Mouse (Mus musculus): ENCODE measurements around the gene Babam1.

Babam1 gene

DNA sequence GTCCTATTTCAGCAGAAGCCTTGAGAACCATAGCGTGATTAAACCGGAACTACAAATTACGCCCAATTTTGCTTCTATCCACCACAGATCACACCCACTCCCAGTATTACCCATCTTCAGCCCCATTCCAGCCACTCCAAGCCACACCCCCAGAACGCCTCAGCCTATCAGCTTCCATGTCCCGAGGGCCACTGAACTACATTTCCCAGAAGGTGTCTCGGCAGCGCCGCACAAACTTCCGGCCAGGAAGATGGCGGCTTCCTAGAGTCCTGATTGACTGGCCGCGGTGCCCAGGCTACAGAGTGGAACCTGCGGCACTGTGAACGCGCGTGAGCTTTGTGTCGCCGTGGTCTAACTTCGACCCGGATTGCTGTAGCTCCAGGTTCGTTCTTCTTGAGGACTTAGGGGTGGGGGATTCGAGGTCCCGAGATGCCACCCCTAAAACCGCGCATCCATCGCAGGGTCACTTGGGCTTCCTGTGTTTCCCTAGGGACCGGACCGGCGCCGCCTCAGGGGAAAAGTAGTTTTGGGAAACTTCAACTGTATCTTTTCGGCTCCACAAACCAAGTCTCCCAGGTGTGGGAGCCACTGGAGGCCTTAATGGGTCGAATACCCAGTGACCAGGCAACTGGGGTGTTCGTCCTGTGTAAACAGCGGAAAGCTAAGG is at the start of gene Babam1:
Gene Babam1 (plus strand): TSS at position 223 of the 667 bp plus-strand sequence.
- peak; percentile 93 for DNase-seq

- DNase-seq: no peak
Measured at GRCm38 (mm10) chr8:71351117-71351516, 45.5 kb upstream of the Babam1 start.

GRCm38 (mm10) chr8:71351520-71351919 is 45.1 kb upstream of the Babam1 start:
- DNase-seq: no peak

DNA sequence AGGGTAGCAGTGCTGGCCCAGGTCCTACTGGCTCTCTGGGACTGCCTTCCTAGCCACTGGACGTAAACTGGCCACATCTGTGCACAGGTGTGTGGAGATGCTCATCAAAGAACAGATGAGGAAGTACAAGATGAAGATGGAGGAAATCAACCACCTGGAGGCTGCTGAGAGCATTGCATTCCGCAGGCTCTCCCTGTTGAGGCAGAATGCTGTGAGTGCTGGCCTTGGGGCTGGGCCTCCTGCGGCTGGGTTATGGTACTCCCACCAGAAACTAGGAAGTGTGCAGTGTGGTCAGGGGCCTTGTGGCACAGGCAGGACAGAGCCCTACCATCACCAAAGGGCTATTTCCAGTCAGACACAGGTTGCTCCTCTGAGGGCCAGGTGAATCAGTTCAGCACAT is 38.6 kb upstream of the Babam1 start:
- no peak for DNase-seq

GRCm38 (mm10) chr8:71366771-71367528 is 29.7 kb upstream of the Babam1 start, which contains the start of gene Use1:
TSS of gene Use1 (plus strand) at chr8:71366848.
- peak; percentile 93 for DNase-seq

- DNase-seq: no peak
Measured at GRCm38 (mm10) chr8:71367529-71368176, 29.0 kb upstream of the Babam1 start.

GRCm38 (mm10) chr8:71368366-71368765 is 28.3 kb upstream of the Babam1 start:
- no peak for DNase-seq

GRCm38 (mm10) chr8:71369040-71369718 is 27.5 kb upstream of the Babam1 start:
- DNase-seq: no peak

DNA sequence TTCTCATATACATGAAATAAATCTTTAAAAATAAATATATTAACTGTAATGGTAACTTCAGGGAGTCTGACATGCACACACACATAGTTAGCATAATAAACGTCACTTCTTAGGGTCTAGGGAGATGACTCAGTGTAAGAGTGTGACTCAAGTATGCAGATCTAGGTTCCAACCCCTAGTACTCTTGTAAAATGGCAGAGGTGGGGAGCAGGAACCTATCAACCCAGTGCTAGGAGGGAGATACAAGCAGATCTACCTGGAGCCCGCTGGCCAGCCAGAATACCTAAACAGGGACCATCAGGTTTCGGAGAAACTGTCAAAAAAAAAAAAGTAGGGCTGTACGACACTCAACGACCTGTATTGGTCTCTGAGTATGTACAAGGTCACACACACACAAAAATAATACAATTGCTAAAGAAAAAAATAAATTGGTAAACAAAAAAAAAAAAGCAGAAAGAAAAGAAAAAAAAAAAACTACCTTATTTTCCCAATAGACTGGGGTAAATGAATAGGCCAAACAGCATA is 25.9 kb upstream of the Babam1 start:
- DNase-seq: no peak

DNA sequence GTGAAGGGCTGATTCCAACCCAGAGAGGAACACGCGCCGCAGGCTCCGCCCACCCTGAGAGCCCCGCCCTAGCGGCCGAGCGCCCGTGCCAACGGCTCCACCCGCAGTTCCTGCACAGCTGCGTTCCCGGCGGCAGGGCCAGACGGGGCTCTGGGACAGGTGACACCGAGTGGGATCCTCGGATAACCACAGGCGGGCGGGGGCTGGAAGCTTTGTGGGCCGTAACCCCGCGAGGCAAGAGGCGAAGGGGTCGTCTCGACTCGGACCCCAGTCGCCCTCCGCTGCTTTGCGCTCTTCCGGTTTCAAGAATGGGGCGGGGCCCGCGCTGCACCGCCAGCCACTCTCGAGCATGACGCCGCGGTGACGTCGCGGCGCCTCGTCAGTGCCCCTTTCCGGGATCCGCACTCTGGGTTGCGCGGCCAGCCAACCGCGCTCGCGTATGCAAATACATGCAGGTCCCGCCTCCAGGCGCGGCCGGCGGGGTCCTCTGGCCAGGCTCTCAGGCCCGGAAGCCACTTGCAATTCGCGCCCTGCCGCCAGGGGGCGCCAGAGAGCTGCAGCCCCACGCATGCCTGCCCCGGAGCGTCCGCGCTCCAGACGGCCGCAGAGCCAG is 25.3 kb upstream of the Babam1 start, which contains the start of gene Ocel1:
Gene Ocel1 (plus strand): TSS at position 63 of the 613 bp plus-strand sequence.
- DNase-seq: peak; percentile 99

DNA sequence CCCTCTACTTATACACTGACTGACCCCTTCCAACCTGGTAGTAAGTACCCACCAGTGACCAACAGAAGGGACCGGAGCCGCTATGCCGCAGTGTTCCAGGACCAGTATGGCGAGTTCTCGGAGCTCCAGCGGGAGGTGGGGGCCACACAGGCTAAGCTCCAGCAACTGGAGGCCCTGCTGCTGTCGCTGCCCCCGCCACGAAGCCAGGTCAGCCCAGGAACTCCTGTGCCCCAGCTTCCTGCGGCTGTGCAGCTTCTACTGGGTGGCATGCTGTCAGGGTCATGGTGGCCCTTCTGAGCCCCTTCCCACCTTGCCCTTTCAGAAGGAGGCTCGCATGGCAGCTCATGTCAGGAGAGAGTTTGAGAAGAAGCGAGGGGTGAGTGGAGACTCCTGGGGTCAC is 24.2 kb upstream of the Babam1 start:
- no peak for DNase-seq

GRCm38 (mm10) chr8:71373000-71373399 is 23.7 kb upstream of the Babam1 start:
- no peak for DNase-seq

DNA sequence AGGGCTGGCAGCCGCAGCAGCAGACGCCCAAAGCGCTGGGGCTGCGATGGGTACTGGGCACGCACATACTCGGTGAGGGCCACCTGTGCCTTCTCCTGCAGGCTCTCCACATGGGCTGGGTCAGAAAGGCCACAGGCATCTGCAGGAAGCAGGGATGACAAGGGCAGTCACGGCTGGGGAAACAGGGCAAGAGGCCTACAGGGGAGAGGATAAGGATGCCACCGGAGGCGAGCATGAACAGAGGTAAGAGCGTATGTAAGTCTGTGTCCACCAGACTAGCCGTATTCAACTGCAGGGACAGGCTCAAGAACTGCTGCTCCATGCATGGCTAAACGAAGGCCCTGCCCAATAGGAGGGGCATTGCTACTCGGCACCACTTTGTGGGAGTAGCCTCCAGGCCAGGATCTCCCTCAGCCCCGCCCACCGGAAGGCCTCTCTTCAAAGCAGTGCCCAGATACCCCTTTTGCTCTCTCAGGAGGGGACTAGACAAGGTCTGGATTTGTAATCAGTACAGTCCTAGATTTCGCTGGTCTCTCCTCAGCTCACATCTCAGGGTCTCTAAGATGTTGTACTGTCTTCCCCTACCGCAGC is 21.9 kb upstream of the Babam1 start:
- peak; percentile 56 for DNase-seq

GRCm38 (mm10) chr8:71375581-71376422 is 20.9 kb upstream of the Babam1 start:
- peak; percentile 85 for DNase-seq

DNA sequence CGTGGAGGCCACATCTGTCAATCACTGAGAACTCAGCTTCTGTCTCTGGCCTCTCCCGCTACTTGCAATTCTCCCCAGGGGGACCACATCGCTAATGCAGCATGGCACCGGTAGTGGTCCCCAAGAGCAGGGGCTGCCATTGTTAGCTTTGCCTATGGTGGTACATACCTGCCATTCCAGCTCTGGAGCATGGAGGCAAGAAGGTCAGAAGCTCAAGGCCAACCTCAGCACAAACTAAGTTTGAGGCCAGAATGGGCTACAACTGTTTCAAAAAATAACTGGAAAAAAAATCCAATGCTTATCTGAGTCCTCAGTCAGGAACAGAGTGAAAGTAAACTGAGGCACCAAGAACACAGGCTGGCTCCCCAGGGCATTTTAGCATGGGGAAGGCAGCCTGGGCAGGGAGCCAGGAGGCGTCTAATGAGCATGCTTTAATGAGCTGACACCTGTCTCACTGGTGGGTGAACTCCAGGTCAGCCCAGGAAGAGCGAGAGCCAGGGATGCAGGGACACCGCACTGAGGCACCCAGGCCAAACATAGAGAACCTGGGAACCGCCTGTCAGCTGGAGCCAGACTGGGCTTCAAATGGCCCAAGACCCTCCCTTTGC is 20.1 kb upstream of the Babam1 start:
- DNase-seq: no peak

DNA sequence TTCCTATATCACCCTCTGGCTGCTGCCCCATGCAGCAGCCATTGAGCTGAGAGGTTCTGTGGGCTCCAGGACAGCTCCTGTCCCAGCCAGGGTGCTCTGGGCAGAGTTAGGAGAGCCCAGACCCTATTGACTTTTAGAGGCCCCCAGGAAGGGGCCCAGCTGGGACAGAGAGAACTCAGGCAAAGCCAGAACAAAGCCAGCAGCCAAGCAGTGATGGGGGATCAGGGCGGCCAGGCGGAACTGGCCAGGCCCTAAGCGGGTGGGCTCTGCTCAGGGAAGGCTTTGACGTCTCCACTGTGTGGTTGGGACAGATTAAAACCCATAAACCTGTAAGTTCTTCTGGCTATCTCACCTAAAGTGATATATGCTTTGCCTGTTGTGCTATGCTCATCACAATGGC is 17.7 kb upstream of the Babam1 start:
- no peak for DNase-seq

- no peak for DNase-seq
Measured at GRCm38 (mm10) chr8:71379512-71380075, 17.1 kb upstream of the Babam1 start.

DNA sequence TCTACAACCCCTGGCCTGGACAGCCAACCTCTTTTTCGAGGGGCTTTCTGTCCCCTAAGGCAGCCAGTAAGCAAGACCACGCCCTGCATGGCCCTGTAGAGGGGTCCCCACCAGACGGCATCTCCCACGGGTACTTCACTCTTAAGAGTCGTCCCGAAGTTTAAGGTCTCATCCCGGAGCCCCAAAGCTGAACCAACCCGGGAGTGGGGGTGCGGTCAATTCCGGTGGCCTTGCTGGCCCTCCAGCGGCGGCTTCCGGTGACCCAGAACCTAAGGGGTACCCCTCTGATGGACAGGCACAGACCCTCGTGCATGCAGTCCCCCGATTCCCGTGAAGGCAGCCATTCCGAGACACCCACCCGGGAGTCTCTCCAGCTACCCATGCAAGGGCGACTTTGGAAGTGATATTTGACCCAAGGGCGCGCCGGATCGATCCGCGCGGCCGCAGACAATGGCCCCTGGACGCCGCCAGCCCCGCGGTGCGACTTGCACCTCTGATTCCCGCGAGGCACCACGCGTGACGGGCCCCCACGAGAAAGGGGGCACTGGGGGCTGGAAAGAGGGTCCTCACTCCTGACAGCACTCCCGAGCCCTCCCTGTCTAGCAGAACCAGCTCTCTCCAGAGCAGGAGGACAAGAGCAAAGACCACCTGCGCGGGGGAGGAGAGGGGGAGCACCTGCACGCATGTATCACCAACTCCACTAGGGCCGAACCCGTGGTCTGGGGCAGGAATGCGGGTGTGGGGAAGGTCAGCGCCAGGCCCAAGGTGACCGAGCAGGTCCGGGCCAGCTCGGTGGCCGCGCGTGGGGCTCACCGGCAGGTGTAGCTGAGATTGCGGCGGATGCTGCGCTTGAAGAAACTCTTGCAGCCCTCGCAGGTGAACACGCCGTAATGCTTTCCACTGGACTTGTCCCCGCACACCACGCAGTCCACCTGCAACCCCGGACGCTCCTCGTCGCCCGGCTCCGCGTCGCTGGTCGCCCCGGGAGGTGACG is 16.2 kb upstream of the Babam1 start:
- DNase-seq: no peak

DNA sequence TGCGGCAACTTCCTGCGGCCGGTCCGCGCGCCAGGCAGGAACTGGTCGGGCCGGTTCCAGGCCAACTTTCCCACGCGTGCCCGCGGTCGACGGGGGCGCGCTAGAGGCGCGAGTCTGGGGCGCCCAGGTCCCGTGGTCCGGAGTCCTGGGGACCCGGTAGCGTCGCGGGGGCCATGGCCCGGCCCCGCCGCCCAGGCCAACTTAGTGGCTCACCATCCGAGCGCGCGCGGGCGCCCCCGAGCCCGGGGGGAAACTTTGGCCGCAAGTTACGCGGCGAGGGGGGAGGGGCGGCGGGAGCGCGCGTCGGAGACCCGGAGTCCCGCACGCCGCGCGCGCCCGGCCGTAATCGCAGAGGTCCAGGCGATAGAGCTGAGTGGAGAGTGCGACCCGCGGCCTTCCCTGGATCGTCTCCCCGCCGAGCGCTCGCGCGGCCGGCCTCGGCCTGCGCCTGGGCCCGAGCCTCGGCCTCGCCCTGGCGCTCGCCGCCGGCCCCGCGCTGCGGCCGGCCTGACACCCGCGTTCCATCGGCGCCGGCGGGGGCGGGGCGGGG is 15.2 kb upstream of the Babam1 start, which contains the start of gene Nr2f6:
Gene Nr2f6 (minus strand): TSS at position 540 of the 550 bp plus-strand sequence.
- DNase-seq: peak; percentile 66
